Mouse (Mus musculus): ENCODE measurements around the gene Gramd1a.

The Gramd1a gene

GRCm38 (mm10) chr7:31155296-31156033 is at the start of gene Gramd1a:
TSS of gene Gramd1a (minus strand) at chr7:31155896.
- no peak for DNase-seq (ENCODE audit: low spot score in 2 of 2)

GRCm38 (mm10) chr7:31195591-31196307 is 40.1 kb upstream of the Gramd1a start:
- no peak for DNase-seq (ENCODE audit: low spot score in 2 of 2)

GRCm38 (mm10) chr7:31184711-31185110 is 29.0 kb upstream of the Gramd1a start:
- DNase-seq (ENCODE audit: low spot score in 2 of 2) = no peak

- DNase-seq (ENCODE audit: low spot score in 2 of 2) = no peak
These were observed 27.2 kb upstream of the Gramd1a start for GRCm38 (mm10) chr7:31182863-31183262.

- DNase-seq (ENCODE audit: low spot score in 2 of 2) = peak; percentile 55 to 71
These were observed 21.4 kb upstream of the Gramd1a start for GRCm38 (mm10) chr7:31176886-31177763.

GRCm38 (mm10) chr7:31175096-31175495 is 19.4 kb upstream of the Gramd1a start:
- DNase-seq (ENCODE audit: low spot score in 2 of 2) = no peak

GRCm38 (mm10) chr7:31174466-31174865 is 18.8 kb upstream of the Gramd1a start:
- DNase-seq (ENCODE audit: low spot score in 2 of 2) = peak in 1 of 2 experiments; percentile 34

GRCm38 (mm10) chr7:31172238-31172637 is 16.5 kb upstream of the Gramd1a start:
- peak; percentile 73 to 75 for DNase-seq (ENCODE audit: low spot score in 2 of 2)

- no peak for DNase-seq (ENCODE audit: low spot score in 2 of 2)
These were observed 14.8 kb upstream of the Gramd1a start for GRCm38 (mm10) chr7:31170520-31170919.

- DNase-seq (ENCODE audit: low spot score in 2 of 2) = peak; percentile 64 to 74
These were observed 12.7 kb upstream of the Gramd1a start for GRCm38 (mm10) chr7:31168412-31168811.

GRCm38 (mm10) chr7:31164748-31165147 is 9.1 kb upstream of the Gramd1a start:
- DNase-seq (ENCODE audit: low spot score in 2 of 2) = peak in 1 of 2 experiments; percentile 21

- DNase-seq (ENCODE audit: low spot score in 2 of 2) = no peak
These were observed 8.2 kb upstream of the Gramd1a start for GRCm38 (mm10) chr7:31163666-31164577.

- DNase-seq (ENCODE audit: low spot score in 2 of 2) = no peak
These were observed 6.6 kb upstream of the Gramd1a start for GRCm38 (mm10) chr7:31162324-31162723.

- no peak for DNase-seq (ENCODE audit: low spot score in 2 of 2)
These were observed 6.1 kb upstream of the Gramd1a start for GRCm38 (mm10) chr7:31161831-31162230.

GRCm38 (mm10) chr7:31161246-31161645 is 5.5 kb upstream of the Gramd1a start:
- DNase-seq (ENCODE audit: low spot score in 2 of 2) = peak; percentile 61 to 79

GRCm38 (mm10) chr7:31160763-31161162 is 5.1 kb upstream of the Gramd1a start:
- DNase-seq (ENCODE audit: low spot score in 2 of 2) = peak; percentile 73 to 86

- peak; percentile 73 to 74 for DNase-seq (ENCODE audit: low spot score in 2 of 2)
These were observed 585 bp upstream of the Gramd1a start for GRCm38 (mm10) chr7:31156034-31156928.

GRCm38 (mm10) chr7:31153536-31154320 is 2.0 kb downstream of the Gramd1a start:
- DNase-seq (ENCODE audit: low spot score in 2 of 2) = peak; percentile 56 to 68

Data from natural killer cell, adult 2 months (primary cell).